Mouse (Mus musculus) right cerebral cortex, postnatal 4 days (tissue): ENCODE measurements around the gene Oaz1.
"Not testable (repeated sequence)": the region's sequence is repeated elsewhere in the genome, so short reads cannot be mapped to it uniquely, and the experiment has no call there.

ENCODE experiments used
- DNase-seq: peaks from one replicate; pipeline ENCODE4 v3.0.0-alpha.2; 2022

Oaz1 gene

GRCm38 (mm10) chr10:80823847-80824643 is 2.4 kb upstream of the Oaz1 start:
- no peak for DNase-seq

GRCm38 (mm10) chr10:80824827-80825226 is 1.6 kb upstream of the Oaz1 start:
- no peak for DNase-seq

DNA sequence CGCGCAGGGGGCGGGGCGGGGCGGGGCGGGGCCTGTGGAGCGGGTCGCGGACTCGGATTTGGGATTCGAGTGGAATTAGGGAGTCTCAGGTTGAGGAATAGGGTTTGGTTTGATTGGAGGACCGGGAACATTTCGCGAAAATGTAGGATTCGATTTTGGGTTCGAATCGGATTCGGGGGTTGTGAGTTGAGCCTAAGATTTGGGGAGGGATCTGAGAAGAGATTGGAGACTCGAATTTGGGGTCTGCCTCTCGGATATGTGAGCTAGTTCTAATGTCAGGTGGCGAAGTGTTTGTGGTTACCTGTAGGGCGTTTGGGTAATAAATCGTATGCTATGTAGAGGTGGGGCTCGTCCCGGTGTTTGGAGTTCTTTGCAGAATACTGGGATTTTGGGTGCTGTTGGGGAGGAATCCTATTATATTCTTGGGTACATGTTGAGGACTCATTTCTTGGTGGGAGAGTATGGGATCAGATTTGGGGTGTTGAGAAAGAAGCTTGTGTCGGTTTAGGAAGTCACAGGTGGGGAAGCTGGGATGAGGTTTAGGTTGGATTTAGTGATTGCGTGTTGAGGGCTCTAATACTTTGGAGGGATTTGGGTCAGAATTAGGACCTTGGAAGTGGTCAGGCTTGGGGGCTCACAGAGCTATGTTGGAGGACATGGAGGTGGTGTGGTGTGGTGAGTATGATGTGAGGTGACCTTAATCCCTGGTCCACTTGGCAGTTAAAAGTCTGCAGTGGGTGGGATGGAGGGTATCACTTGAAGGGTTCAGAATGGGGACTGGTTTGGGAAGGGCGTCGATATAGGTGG is 810 bp downstream of the Oaz1 start:
- no peak for DNase-seq

DNA sequence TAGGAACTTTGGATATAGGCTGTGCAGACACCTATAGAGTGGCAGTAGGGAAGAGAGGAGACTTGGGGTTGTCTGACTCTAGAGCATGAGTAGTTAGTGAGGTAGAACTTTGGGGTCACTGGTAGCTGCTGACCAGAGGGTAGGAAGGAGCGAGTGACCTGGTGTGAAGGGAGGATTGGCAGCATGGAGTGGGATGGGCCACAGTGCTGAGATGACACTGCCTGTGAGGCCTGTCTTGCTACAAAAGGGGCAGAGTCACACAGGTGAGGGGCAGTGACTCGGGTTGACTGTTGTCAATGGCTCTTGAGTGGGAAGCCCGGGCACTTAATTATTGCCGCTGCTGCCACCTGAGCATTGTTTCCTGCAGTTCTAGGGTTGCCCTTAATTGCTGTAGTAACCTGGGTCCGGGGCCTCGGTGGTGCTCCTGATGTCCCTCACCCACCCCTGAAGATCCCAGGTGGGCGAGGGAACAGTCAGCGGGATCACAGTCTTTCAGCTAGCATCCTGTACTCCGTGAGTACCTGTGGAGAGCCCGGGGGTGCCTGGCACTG is 1.5 kb downstream of the Oaz1 start:
- DNase-seq, result no peak

DNA sequence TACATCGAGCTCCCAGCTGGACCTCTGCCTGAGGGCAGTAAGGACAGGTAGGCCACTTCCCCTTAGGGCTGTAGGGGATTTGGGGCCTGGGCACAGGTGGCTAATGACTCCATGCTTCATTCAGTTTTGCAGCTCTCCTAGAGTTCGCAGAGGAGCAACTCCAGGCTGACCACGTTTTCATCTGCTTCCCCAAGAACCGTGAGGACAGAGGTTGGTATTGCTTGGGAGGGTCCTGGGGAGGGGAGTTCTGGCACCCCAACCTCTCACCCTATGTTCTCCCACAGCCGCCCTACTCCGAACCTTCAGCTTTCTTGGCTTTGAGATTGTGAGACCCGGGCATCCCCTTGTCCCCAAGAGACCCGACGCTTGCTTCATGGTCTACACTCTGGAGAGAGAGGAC is 2.1 kb downstream of the Oaz1 start:
- not testable (repeated sequence) for DNase-seq

DNA sequence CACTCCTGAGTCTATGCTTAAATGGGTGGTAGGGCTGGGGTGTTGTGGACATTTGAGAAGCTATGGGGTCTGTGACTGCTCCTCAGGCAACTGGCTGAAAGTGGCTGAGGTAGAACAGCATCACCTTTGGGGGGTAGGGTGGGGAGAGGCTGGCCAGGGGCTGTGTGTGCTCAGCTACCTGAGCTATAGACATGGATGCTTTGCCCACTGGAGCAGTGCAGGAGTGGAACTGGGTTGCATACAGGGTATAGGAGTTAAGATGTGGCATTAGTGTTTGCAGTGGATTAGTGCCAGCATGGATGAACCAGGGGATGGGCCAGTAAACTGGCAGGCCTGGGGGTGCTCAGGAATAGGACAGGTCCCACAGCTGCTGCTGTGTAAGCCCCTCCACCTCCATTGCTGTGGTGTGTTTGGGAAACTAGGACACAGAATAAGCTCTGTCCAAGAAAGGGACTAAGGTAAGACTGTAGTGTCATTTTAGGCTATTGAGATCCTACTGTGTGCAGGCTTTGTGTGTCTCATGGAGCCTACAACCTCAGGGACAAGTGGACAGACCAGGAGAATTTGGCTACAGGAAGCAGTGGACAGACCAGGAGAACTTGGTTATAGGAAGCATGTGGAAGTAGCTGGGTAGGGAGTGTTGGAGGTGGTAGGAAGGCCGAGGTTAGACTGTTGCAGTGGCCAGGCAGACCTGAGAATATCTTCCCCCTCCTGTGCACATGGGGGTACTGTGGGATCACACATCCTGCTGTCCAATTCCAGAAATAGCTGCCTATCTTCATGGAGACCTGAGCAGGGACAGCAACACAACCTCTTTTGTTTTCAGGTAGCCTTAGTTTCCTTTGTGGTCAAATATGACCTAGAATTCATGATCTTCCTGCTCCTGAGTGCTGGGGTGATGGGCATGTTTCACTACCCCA is 3.2 kb downstream of the Oaz1 start:
- no peak for DNase-seq

DNA sequence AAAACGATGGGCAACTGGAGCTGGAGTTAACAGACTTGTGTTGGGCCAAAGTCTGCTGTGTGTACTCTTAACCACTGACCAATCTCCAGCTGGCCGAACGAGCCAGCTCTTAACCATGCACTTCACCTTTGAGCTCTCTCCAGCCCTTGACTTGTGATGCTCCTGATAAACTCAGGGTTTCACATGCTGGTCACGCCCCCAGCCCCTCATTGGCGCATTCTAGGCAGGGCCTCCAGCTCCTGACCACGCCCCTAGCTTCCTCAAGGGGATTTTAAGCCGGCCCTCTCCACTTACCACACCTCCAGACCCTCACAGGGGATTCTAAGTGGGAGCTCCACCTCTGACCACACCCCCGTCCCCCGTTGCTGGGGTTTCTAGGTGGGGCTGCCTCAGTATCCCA is 4.7 kb downstream of the Oaz1 start:
- DNase-seq, result no peak

DNA sequence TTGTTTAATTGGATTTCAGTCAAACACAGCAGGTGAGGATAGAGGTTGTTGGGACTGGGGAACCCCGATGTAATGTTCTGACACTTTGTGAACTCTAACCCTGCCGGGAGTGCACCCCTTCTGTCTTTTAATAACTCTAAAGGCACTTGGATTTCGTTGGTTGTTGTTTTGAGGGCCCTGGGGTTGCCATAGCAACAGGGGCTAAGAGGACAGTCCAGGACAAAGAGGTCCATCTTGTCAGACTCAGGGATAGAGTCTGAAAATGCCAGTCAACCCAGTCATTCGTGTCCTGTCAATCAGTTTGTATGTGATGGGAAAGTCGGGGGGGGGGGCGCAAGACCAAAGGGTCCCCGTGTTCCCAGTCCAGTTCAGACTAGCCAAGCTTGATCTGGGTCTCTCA is 6.4 kb downstream of the Oaz1 start:
- DNase-seq, result no peak

GRCm38 (mm10) chr10:80835617-80836016 is 9.2 kb downstream of the Oaz1 start:
- no peak for DNase-seq

- peak; percentile 32 for DNase-seq
Observed at GRCm38 (mm10) chr10:80836949-80837379, 10.5 kb downstream of the Oaz1 start.

- DNase-seq, result no peak
Observed at GRCm38 (mm10) chr10:80837827-80838226, 11.4 kb downstream of the Oaz1 start.

- no peak for DNase-seq
Observed at GRCm38 (mm10) chr10:80838346-80838912, 12.0 kb downstream of the Oaz1 start.

DNA sequence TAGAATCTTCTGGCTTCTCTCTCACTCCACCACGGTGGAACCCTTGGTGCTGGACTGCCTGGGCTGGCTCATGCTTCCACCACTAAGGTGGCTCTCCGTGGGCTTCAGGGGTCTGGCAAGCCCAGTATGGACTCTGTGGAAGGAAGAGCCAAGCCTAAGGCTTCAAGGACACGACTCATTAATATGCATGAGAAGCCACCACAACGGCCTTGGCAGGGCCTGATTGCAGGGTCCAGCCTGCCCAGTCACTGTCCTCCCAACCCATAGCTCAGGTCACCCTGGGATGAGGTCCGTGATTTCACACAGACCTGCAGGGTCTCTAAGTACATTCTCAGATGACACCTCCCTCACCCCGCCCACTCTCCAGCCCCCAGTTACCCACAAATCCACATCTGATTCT is 13.4 kb downstream of the Oaz1 start:
- DNase-seq, result no peak

- no peak for DNase-seq
Observed at GRCm38 (mm10) chr10:80841685-80842084, 15.2 kb downstream of the Oaz1 start.

DNA sequence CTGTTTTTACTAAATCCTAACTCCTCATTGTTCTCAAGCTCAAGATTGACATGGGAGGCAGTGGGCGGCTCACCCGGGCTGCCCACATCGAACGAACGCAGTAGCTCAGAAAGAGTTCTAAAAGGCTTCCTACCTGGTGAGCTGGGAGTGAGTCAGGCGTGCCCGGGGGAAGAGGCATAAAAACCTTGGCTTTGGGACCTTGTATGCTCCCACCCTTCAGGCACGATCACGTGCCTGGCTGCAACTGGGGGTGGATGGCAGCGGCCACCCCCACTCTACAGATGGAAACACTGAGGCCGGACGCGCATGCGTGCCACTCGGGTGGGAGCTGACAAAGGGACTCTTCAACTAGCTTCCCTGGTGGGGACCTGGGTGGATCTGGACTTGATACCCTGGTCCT is 15.9 kb downstream of the Oaz1 start:
- DNase-seq, result no peak

- no peak for DNase-seq
Observed at GRCm38 (mm10) chr10:80843087-80843930, 16.9 kb downstream of the Oaz1 start.

DNA sequence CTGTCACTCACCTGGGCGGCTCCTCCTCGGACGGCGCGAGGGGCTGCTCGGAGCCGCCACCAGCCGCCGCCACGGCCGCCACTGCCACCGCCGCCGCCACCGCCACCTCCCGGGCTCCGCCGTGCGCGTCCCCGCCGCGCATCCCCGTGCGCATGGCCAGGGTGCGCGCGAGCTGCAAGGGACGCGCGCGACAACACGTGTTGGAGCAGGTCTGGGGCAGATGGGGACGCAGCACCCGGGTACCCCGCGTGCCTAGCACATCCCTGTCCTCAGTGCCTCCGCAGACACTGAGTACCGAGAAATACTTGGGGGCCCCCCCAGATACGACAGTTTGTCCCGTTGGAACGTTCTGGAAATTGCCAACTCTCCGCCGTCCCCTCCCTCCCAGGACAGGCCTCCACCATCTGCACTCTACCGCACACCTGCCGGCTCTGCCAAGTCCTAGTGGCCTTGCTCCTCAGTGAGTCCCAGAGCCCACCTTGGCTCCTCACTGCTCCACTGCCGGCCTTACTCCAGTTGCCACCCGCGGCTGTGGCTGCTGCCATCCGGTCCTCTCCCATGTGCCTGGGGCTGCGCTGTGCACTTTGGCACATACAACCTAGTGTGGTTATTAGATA is 17.6 kb downstream of the Oaz1 start, which contains the start of gene Lingo3:
Gene Lingo3, minus strand, starts transcription at position 109 of the 617 bp plus-strand sequence.
- peak; percentile 77 for DNase-seq

DNA sequence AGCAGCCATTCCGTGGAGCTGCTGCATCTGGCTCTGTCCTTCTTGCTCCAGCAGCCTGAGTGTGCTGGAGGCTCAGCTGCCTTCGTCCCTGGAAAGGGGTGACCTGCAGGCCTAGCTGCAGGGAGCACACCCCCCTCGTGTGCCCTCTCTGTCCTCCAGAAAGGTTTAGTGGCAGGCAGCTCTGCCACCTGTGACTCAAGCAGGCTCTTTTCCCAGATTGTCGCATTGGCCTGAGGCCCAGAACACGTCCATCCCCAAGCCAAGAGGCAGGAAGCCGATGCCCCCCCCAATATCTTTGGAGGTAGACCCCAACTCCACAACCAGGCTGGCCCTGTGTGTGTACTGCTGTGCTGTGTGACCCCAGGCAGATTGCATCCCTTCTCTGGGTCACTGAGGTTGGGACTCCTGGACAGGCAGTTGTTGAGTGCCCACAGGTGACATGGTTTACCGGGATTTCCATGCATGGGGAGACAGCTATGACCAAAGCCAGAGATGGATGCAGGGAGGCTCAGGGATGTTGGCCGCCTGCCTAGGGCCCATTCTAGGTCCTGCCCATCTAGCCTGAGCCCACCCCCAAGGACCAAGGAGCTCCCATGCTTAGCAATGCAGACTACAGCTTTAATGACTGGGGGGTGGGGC is 18.7 kb downstream of the Oaz1 start:
- no peak for DNase-seq

GRCm38 (mm10) chr10:80845732-80846131 is 19.3 kb downstream of the Oaz1 start:
- no peak for DNase-seq

DNA sequence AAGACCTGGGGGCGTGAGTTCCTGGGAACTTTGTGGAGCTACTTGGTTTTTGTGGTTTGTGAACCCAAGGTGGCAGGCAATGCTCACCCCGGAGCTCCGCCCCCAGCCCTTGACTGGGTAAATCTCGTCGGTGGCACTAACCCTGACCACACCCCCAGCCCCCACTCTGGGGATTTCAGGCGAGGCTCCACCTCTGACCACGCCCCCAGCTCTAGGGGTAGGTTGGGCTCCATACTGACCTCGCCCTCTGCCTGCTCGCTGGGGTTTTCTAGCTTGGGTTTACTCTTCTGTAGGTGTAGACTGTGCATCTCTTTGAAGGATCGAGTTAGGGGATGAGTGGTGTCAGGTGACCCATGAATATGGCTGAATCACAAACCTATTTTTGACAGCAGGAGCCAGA is 22.1 kb downstream of the Oaz1 start:
- DNase-seq, result no peak
